Mouse (Mus musculus) spleen, postnatal 14 days (tissue): Measurements from ENCODE around the gene Pik3r6.
A peak's percentile ranks its signal among the peaks of the same experiment; 100 is the strongest.

Experiments used
- DNase-seq, 2 experiments: peaks; one replicate each; pipeline ENCODE4 v3.0.0; 2021 to 2022; ENCODE audit warnings: low spot score in 2 of 2

Gene Pik3r6

GRCm38 (mm10) chr11:68487720-68488119, 15.1 kb upstream of the Pik3r6 start:
- DNase-seq, result no peak

DNA sequence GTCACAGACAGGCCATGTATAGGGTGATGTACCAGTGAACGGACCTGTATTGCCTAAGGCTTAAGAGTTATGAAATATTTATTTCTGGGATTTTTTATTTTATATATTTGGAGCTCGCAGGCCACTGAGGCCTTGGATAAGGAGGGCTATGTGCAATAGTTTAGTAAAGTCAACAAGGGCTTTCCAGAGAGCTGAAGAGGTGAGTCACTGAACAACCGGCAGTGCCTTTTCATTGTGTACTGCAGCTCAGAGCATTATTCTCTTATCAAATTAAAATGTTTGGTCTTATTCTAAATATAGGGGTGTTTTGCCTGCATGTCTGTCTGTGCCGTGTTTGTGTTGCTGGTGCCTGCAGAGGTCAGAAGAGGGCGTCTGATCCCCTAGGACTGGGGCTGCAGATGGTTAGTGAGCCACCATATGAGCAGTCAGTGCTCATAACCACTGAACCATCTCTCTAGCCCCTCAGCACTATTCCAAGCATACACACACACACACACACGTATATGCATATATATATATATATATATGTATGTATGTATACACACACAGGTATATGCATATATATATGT, 14.5 kb upstream of the Pik3r6 start:
- DNase-seq, result no peak

DNA sequence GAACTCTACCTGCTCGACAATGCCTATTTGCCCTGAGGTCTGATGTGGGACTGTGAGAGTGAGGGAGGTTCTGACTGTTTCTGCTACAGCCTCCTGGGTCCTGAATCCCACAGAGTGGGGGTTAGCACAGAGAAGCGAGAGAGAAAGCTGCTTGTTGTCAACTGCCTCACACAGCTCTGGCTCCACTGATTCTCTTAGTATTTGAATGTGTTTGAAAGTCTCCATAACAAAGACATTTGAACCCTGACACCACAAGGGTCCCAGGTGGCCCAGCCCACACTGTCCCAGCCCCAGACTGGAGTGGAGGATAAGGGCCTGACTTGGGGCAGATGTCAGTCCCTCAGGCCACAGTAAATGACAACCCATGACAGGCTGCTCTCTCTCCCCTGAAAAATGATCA, 13.6 kb upstream of the Pik3r6 start:
- no peak for DNase-seq

GRCm38 (mm10) chr11:68492592-68492991, 10.2 kb upstream of the Pik3r6 start:
- DNase-seq, result no peak

- no peak for DNase-seq
Observed at GRCm38 (mm10) chr11:68493760-68494159, 9.1 kb upstream of the Pik3r6 start.

DNA sequence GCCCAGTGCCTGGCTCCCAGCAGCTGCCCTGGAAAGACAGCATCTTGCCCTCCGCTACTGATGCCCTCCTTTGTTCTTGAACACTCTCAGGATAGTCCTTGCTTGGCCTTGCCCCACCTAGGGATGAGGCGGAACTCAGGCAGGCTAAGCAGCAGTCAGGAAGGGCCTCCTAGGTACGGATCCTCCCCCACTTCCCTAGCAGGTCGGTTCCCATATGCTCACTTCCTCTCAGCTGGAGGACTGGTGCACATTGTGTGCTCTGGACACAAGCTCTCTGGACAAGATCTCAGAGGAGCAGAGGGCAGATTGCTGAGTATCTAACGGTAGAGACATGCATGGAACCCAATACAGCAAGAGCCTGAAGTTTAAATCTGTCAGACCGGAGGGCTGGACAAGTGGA, 5.7 kb upstream of the Pik3r6 start:
- no peak for DNase-seq

- peak; percentile 48 to 58 for DNase-seq
Observed at GRCm38 (mm10) chr11:68498517-68498916, 4.3 kb upstream of the Pik3r6 start.

- no peak for DNase-seq
Observed at GRCm38 (mm10) chr11:68498999-68499699, 3.7 kb upstream of the Pik3r6 start.

GRCm38 (mm10) chr11:68500949-68501350, 1.9 kb upstream of the Pik3r6 start:
- no peak for DNase-seq

GRCm38 (mm10) chr11:68502408-68502807, 411 bp upstream of the Pik3r6 start:
- no peak for DNase-seq

- no peak for DNase-seq
Observed at GRCm38 (mm10) chr11:68504913-68505312, 2.1 kb downstream of the Pik3r6 start.

DNA sequence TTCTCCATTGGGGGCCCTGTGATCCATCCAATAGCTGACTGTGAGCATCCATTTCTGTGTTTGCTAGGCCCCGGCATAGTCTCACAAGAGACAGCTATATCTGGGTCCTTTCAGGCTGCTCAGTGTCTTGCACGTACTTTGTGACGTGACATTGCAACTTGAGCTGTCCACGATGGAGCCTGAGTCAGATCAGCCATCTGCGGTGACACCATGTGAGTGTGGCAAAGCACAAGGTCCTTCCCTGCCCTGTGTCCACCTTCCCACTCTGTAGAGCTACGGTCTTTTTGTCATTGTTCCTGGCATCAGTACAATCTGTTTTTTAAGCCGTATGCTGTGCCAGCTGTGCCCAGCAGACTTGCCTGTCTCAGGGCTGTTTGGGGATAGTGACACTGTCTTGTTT, 4.4 kb downstream of the Pik3r6 start:
- DNase-seq, result no peak

GRCm38 (mm10) chr11:68508619-68509018, 5.8 kb downstream of the Pik3r6 start:
- DNase-seq, result no peak

- no peak for DNase-seq
Observed at GRCm38 (mm10) chr11:68509194-68509593, 6.4 kb downstream of the Pik3r6 start.

DNA sequence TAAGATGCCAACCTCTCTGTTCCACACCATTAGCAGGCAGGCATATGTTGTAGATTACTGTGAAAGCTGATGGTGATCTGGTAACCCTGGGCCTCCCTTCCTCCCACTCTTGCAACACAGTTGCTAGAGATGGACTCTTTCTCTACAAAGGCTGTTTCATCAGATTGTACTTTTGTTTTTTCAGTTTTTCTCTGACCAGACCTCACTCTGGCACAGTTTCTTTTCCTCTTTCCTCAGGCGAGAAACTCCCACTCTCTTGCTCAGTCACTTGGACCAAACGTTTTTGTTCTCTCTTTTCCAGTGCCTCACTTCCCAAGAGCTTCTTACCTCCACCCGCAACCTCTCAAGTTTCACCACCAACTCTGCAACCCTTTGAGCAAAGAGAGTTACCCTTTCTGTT, 11.2 kb downstream of the Pik3r6 start:
- DNase-seq, result no peak

GRCm38 (mm10) chr11:68519362-68519761, 16.5 kb downstream of the Pik3r6 start:
- no peak for DNase-seq

- DNase-seq, result no peak
Observed at GRCm38 (mm10) chr11:68519815-68520214, 17.0 kb downstream of the Pik3r6 start.

GRCm38 (mm10) chr11:68520439-68520838, 17.6 kb downstream of the Pik3r6 start:
- DNase-seq, result no peak

GRCm38 (mm10) chr11:68521352-68521751, 18.5 kb downstream of the Pik3r6 start:
- no peak for DNase-seq

DNA sequence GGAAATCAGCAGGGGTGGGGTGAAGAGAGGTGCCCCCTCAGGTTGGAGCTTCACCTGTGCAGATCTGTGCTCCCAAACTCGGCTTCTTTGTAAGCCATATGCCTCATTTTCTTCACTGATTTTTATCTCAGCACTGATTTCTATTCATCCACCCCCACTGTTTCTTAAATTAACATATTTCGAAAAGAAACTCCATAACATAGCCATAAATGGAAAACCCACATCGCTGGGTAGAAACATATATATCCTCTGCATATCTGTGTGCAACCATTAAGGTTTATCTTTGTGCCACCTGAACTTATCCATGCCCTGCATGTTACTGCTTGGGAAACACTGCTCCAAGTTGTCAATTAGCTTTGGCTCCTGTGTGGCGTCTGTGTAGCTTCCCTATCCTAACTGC, 23.6 kb downstream of the Pik3r6 start:
- DNase-seq, result no peak

- peak in 1 of 2 experiments; percentile 22 for DNase-seq
Observed at GRCm38 (mm10) chr11:68531066-68531806, 28.4 kb downstream of the Pik3r6 start.

GRCm38 (mm10) chr11:68531941-68532535, 29.2 kb downstream of the Pik3r6 start:
- DNase-seq, result no peak

DNA sequence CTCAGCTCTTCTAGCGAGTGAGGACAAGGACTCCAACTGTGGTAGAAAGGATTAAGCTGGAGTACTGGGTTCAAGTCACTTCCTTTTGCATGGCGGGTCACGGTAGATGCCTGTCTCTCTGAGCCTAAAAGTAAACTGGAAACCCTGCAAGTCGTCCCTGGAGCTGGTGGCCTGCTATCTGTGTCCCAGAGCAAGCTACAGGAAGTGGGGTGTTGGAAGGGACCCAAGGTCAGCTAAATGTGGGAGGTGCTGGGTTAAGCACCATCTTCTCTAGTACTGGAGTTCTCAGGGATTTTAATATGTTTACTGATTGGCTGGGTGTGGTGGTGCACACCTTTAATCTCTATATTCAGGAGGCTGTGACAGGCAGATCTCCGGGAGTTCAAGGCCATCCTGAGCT, 30.0 kb downstream of the Pik3r6 start:
- DNase-seq, result no peak
